Mouse (Mus musculus): ENCODE results near the gene Orm2.

The Orm2 gene

DNA sequence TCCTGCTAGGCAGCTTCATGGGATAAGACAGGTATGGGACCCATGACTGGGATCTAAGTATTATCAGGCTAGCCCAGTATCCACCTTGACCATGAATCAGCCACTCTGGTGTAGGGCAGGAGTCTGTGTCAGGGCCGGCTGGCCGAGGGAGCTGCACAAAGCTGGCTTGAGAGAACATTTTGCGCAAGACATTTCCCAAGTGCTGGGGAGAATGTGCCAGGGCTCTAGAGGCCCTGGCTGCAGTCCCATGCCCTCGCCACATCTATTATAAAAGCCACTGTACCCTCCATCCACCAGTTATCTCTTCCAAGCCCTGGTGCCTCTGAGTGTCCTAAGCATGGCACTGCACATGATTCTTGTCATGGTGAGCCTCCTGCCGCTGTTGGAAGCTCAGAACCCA lies at the start of gene Orm2:
Gene Orm2, plus strand, starts transcription at position 300 of the 400 bp plus-strand sequence.
- no peak for DNase-seq (ENCODE audit: low spot score in 2 of 2)

DNA sequence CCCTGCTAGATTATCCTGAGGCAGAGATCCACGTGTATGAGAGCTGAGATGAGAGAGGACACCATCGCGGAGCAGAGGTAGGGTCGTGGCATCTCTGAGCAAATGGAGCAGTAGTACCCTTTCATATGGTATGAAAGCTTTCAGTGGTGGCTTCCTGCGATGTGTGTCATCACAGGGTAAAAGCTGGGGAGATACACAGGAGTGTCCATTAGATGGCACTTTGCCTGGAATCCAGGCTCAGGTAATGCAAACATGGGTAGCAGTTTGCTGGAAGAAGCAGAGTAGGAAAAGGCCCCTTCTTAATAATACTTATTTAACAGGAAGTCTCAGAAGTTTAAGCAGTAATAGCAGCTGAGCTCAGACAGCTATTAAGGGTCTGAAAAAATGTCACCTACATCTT lies 48.2 kb upstream of the Orm2 start:
- no peak for DNase-seq (ENCODE audit: low spot score in 2 of 2)

DNA sequence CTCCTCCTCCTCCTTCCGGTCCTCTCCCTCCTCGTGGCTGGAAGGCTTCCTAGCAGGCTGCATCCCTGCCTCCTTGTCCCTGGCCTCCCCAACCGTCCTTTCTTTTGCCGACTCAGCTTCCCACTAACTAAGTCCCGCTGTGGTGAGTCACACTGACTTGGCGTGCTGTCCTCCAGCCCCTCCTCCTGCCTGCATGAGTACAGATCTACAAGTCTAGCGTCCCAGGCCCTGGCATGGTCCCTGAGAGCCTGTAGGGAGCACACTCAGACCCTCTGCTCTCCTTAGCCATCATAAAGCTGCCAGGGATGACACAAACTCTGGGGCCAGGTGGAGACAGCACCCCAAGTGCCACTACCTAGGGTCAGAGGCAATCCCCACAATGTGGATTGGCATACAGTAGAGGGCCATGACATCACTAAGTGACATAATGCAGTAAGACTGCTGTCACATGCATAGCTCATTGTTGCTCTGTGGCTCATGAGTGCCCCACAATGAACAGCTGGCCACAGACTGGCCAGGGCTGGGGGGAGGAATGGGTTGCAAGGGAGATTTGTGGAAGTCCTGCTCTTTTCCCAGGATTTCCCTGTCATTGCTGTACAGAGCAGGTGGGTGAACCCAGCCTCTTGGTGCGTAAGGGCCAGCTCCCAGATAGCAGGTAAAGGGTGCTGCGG lies 46.0 kb upstream of the Orm2 start:
- no peak for DNase-seq (ENCODE audit: low spot score in 2 of 2)

DNA sequence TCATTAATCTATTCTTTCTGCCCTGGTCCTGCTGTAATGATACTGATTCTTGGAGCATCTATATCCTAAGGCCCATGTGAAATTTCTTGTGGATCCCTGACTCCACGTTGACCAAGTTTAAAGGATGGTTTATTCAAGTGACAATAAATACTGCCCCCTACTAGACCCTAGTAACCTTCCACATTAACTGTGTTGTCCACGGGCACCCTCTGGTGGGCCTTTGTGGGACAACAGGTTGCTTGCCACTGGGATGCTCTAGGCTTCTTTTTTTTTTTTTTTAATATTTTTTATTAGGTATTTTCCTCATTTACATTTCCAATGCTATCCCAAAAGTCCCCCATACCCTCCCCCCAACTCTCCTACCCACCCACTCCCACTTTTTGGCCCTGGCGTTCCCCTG lies 42.7 kb upstream of the Orm2 start:
- peak; percentile 18 to 31 for DNase-seq (ENCODE audit: low spot score in 2 of 2)

DNA sequence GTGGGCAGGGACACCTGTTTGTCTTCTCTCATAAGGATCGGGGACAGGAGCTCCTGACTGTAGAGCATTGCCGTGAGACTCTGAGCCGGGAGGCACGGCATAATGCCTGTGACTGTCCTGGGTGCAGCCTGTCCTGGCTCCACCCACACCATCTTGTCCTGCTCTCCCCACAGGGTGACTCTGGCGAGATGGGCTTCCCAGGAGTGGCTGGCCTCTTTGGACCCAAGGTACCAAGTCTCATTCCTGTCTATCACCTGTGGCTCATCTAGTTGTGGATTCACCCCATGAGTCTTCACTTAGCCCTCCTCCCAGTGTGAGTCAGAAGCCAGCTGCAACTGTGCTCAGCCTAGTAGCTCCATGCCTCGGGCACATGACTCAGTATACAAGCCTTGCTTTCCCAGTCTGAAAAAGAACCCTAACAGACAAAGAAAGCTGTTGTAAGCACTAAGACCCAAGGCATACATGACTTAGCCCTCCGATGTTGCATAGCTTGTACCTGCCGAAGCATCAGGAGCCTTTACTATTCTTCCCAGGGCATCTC lies 38.9 kb upstream of the Orm2 start:
- no peak for DNase-seq (ENCODE audit: low spot score in 2 of 2)

DNA sequence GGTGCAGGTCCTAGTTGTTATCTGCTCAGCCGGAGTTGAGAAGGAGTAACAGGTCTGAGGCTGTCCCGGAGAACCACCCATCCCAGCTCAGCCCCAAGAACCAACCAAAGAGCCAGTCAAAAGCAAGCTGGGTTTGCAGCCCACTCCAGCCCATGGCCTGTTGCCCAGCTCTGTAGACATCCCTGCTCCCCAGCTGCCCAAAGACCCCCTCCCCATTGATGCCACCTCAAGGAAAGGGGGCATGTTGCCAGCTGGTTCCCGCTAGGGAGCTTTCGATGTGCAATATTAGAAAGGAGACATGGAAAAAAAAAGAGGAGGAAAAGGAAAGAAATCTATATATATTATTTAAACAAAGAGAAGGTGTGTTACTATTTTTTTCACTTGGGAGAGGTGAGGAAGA lies 28.8 kb upstream of the Orm2 start:
- DNase-seq (ENCODE audit: low spot score in 2 of 2): no peak

DNA sequence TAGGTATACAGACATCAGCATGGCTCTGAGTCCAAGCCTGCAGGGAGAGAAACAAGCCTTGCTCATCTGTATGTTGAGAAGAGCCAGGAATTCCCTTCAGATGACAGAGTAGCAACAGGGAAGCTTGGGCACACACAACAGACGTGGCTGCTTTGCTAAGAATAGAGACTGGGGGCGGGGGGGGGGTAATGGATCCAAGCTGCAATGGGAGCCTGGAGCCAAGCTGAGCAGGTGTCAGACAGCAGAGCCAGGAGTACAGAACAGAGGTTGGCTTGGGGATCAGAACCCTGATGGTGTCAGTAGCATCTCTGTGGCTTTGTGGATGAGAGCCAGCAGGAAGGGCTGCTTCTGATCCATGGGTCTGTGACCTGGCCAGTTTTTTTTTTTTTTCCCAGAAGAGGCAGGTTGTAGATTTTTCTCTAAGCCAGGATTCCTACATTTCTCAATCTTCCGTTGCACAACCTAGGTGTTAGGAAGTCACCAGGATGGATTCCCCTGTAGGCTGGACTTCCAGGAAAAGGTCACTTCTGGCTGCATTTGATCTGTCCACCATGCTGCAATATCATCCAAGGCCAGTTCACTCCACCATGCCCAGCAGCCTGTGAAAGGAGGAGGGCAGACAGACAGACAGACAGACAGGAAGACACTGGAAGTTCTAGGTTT lies 23.7 kb upstream of the Orm2 start:
- DNase-seq (ENCODE audit: low spot score in 2 of 2): no peak

DNA sequence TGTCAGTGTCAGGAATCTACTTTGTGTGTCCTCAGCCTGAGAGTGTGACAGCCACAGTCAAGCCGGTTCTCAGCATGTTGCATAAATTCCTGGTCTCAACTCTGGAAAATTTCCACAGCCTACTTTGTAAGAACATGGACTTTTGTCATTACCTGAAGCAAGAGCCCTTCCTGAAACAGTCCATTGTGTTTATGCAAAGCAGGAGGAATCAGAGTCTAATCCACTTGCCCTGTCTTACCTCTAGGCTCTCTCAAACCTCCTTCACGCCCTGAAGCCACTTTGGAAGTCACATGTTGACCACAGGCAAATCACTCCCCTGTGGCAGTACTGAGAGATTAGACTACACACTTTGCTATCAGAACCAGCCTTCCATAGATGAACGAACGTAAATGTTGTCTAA lies 19.8 kb upstream of the Orm2 start:
- no peak for DNase-seq (ENCODE audit: low spot score in 2 of 2)

DNA sequence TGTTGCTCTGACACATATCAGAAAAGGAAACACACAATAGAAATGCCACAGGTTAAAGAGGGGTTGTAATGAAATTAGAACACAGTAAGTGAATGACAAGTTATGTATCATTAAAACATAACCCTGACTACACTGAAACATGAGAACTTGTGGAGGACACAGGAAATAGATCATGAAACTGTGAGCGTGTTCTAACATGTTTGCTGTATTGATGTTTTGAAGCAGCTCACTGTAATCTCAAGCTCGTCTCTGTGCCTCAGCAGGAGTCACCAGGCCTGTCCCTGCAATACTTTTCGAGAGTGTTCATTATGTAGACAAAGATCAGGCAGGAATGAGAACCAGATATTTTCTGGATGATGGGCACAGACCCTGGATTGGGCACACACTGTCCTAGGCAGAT lies 18.6 kb upstream of the Orm2 start:
- no peak for DNase-seq (ENCODE audit: low spot score in 2 of 2)

DNA sequence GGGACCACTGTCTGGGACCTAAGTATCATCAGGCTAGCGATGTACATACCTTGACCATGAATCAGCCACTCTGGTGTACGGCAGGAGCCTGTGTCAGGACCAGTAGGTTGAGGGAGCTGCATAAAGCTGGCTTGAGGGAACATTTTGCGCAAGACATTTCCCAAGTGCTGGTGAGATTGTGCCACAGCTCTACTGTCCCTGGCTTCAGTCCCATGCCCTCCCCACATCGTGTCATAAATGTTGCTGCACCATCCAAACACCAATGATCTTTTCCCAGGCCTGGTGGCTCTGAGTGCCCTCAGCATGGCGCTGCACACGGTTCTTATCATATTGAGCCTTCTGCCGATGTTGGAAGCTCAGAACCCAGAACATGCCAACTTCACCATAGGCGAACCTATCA lies 18.0 kb upstream of the Orm2 start, which contains the start of gene Orm1:
Gene Orm1, plus strand, starts transcription at position 266 of the 400 bp plus-strand sequence.
- no peak for DNase-seq (ENCODE audit: low spot score in 2 of 2)

DNA sequence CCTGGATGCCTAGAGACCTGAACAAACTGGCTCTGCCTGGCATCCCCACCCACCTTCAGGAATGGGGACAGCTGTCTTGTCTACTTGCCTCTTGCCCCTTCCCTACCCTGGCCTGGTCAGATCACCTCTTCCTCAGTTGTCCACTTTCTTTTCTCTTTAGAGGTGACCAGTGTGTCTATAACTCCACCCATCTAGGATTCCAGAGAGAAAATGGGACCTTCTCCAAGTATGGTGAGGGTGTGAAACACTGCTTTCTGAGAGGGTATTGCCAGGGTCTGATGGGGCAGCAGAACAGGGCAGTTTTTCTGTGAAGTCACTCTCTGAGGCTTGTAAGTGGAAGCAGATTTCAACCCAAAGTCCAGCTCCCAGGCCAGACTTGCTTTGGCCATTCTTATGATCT lies 17.0 kb upstream of the Orm2 start:
- DNase-seq (ENCODE audit: low spot score in 2 of 2): no peak

DNA sequence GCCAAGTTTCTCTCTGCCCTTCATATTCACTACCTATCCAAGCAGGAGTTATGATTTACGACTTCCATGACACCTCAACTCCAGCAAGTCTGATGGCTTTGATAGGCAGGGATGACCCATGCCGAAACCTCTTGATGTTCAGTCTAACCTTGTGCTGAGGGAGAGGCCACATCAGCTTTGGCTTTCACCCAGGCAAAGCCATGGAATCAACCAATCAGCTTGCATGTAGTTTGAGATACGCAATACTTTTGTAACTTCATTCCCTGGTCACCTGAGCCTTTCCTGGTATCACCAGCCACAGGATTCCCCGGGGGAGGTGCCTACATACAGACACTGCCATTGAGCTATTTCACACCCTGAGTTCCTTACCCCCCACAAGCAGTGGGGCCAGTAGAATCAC lies 15.6 kb upstream of the Orm2 start:
- no peak for DNase-seq (ENCODE audit: low spot score in 2 of 2)

DNA sequence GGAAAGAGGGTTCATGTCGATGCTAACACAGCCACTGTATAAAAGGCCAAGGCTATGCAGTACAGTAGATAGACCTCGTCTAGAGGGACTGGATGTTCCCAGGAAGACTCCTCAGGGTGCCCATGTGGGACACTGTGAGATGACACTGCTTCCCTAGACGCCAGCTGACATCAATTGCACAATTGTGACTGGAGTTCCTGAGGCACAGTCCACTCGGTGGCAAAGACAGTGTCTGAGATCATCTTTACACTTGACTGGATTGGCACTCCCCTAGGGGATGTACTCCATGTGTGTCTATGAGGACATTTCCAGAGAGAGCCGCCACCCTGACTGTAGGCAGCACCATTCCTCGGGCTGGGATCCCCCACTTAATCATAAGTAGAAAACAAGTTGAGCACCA lies 13.7 kb upstream of the Orm2 start:
- no peak for DNase-seq (ENCODE audit: low spot score in 2 of 2)

DNA sequence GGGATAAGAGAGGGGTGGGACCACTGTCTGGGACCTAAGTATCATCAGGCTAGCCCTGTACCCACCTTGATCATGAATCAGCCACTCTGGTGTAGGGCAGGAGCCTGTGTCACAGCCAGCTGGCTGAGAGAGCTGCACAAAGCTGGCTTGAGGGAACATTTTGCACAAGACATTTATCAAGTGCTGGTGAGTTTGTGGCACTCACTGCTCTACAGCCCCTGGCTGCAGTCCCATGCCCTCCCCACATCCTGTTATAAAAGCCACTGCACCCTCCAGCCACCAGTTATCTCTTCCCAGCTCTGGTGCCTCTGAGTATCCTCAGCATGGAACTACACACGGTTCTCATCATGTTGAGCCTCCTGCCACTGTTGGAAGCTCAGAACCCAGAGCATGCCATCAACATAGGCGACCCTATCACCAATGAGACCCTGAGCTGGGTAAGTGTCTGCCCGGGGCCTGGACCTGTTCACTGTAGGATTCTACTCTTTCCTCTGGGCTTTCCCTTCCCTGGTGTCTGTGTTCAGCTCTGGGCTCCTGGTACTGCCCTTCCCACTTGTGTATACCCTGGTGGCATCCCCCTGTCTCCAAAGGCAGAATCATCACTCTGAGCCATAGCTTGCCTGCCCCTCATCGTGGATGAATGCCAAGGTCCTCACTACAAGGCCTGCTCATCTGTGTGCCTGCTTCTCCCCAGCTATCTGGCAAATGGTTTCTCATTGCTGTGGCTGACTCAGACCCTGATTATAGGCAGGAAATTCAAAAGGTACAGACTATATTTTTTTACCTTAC lies 6.2 kb upstream of the Orm2 start, which contains the start of gene Orm3:
Gene Orm3, plus strand, starts transcription at position 286 of the 789 bp plus-strand sequence.
- DNase-seq (ENCODE audit: low spot score in 2 of 2): no peak

DNA sequence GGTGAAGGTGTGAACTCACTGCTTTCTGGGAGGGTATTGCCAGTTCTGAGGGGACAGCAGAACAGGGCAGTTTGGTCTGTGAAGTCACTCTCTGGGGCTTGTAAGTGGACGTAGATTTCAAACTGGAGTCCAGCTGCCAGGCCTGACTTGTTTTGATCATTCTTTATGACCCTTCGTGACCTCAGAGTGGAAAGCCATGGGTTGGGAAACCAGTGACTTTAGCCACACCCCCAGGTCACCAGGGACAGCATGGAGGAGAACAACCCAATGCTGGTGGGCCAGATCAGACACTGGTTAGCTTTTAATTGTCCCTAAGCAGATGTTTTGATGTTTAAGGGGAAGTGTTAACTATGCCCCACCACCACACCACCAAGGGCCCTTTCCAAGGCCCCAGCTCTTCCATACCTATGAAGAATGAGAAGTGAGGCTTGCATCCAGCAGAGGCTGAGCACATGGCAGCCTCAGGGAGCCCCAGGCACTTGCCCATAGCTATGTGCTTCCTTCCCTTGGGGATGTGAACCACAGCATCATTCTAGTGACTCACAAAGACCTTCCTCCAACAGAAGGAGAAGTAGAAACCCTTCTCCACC lies 5.2 kb upstream of the Orm2 start:
- DNase-seq (ENCODE audit: low spot score in 2 of 2): no peak

DNA sequence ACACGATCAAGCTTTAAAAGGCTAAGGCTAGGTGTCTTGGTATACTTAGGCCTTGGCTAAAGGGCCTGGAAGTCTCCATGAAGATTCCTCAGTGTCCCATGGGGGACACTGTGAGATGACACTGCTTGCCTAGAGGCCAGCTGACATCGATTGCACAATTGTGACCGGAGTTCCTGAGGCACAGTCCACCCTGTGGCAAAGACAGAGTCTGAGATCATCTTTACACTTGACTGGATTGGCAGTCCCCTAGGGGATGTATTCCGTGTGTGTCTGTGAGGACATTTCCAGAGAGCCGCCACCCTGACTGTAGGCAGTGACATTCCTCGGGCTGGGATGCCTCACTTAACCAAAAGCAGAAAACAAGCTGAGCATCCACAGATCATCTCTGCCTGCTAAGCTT lies 2.4 kb upstream of the Orm2 start:
- no peak for DNase-seq (ENCODE audit: low spot score in 2 of 2)

DNA sequence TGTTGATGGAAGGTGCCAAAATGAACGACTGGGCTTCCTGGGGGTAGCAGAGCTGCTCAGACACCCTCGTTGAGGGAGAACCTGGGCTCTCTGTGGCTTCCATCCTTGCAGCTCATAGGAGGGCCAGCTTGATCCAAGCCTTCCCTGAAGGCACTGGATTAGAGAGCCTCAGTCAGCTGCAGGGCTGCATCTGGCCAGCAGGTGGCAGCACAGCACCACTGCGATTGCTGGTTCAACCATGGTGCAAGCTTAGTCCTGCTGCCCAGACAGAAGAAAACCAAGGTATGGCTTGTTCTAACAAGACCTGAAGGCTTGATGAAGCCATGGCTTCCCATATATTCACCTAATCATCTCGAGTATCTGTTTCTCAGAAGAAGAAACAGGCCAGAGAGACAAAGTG lies 6.3 kb downstream of the Orm2 start:
- peak; percentile 75 to 77 for DNase-seq (ENCODE audit: low spot score in 2 of 2)

DNA sequence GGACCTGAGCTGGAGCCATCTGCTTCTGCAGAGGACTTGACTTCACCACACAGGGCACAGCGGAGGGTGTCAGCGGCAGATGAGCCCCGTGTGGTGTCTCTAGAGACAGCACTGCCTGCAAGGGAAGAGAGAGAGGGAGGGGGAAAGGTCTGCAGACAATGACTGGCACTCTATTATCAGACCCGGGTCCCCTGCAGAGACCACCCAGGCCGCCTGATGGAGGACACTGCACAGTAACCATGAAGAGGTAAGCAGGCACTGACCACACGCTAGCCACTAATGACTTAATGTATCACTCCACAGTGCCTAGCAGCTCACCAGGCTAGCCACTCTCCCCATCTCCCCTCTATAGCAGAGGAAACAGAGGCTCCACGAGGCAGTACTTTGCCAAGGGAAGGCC lies 8.6 kb downstream of the Orm2 start:
- DNase-seq (ENCODE audit: low spot score in 2 of 2): no peak

DNA sequence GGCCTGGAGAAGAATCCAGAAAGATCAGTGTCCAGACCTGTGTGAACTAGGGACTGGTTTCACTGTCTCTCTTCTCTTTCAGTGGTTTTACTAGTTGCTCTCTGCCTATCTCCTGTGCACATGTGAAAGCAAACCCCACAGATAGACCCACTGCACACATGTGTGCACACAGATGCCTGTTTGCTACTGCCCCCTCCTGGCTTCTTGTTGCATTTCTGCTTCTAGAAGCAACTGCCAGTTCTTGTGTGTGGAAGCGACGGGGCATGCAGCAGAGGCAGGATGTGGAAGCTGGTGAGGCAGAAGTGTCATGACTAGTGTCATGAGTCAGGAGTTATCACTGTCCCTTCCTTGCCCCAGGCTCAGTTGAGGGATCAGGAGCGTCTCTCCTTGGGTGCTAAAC lies 9.6 kb downstream of the Orm2 start:
- peak; percentile 68 to 72 for DNase-seq (ENCODE audit: low spot score in 2 of 2)

DNA sequence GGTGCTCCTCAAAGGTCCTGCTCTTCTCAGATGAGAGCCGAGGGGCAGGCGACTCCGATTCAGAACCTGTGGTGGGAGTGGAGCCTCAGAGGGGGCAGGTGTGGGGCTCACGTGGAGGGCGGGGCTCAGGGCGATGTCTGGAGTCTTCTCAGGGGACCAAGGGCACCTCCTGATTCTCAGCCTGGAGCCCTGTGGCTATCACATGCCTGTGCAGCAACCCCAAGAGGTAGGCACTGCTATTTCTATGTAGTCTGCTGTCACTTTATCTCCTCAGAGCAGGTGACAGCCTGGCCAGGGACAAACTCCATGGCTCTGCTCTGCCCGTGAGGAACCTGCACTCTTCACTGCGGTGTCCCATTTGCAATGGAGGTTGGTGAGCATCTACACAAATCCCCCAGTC lies 11.2 kb downstream of the Orm2 start:
- peak in 1 of 2 experiments; percentile 34 for DNase-seq (ENCODE audit: low spot score in 2 of 2)

DNA sequence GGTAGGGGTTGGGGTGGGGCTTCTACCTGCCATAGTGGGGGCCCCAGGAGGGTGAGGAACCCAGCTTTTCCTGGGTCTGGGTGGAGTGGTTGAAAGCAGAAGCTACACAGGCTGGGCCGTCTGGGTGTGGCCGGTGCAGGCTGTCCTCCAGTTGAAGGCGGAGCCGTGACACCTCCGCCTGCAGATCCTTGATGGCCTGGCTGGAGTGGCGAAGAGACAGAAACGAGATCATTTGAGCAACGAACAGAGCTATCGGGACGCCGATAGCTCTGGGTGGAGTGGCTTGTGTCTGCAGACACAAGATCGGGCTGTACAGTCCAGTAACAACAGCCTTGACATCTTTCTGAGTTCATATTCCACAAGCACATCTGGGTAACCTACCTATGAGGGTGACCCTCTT lies 12.1 kb downstream of the Orm2 start:
- DNase-seq (ENCODE audit: low spot score in 2 of 2): peak; percentile 60 to 75

DNA sequence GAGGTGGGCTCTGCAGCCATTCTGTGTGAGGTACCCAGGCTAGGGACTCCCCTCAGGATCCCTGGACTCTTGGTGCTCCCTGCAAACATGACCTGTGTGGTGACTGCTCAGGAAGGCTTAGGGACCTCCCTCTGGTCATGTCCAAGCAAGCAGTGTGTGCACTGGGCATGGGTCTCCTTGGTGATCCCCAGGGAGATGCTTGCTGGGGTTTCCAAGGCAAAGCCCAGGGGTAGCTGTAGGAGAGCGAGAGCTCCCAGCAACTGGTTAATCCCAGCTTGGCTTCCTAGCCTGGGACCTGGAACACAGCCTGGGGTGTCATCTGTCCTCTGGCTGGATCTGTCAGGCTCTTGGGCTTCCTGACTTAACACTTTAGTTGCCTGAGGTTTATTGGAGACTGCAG lies 13.1 kb downstream of the Orm2 start:
- DNase-seq (ENCODE audit: low spot score in 2 of 2): no peak

Measured in spleen, postnatal 36 days (tissue).